In genomic region chr7:143057667-143058220, GRCm38 (mm10) we compare ENCODE assay signal across 10 mouse cellular contexts. TPM values are rescaled to one million over a fixed set of nuclear protein-coding genes. Genes with fewer than 3 reads are reported as not detected.
DNase-seq lines count a peak whose midpoint lies in the region; ATAC-seq and TF ChIP-seq lines count a peak whose summit lies in the region.
"Had no signal": no experiment of that assay in that cellular context is flagged by ENCODE, and none has a peak within 500 bp of the region (broad histone marks: within the 10 kb centered on the region; RNA-seq: fewer than 3 reads in every experiment).

No protein-coding gene starts in this region.

- peak; percentile 73 for TF ChIP-seq EP300 in liver, postnatal 0 days (IDR thresholded peaks at IDR 0.05; ENCODE audit: low read depth)

- no peak overlapping the region; the same call in 1 of the 2 replicates for H3K4me2 ChIP-seq in hindbrain, embryonic 15.5 days
- no peak overlapping the region for H3K4me2 ChIP-seq in hindbrain, embryonic 12.5 days (replicated peaks)
- peak overlapping the region; percentile 94 for H3K4me2 ChIP-seq in heart, embryonic 16.5 days (ENCODE audit: low read depth, low read length)
- H3K4me2 ChIP-seq in liver, postnatal 0 days (ENCODE audit: low read depth, low read length) = peak overlapping the region; percentile 52

- no peak for DNase-seq in liver, postnatal 0 days
- DNase-seq in left cerebral cortex, adult 9 months (ENCODE audit: low spot score in 2 of 2) = no peak
- DNase-seq in left cerebral cortex, adult 18-20 months (ENCODE audit: low spot score in 2 of 2) = no peak
- DNase-seq in left cerebral cortex, adult 11 months (ENCODE audit: low spot score) = no peak
- DNase-seq: left cerebral cortex, postnatal 4 days; right cerebral cortex, postnatal 4 days had no signal

- H3K27ac ChIP-seq in hindbrain, embryonic 15.5 days (replicated peaks) = peak overlapping the region; percentile 35; the same call in 1 of the 2 replicates
- no peak overlapping the region for H3K27ac ChIP-seq in hindbrain, embryonic 12.5 days
- H3K27ac ChIP-seq in bone marrow, adult 2 months (ENCODE audit: control insufficient read depth, insufficient read depth, low read depth, low read length, poor library complexity) = peak overlapping the region; percentile 37
- H3K27ac ChIP-seq in heart, embryonic 16.5 days (ENCODE audit: low read length) = peak overlapping the region; percentile 99
- peak overlapping the region; percentile 79 for H3K27ac ChIP-seq in liver, postnatal 0 days (ENCODE audit: low read depth)

- no peaks in the 10 kb centered on the region for H3K27me3 ChIP-seq in hindbrain, embryonic 15.5 days
- no peaks in the 10 kb centered on the region for H3K27me3 ChIP-seq in hindbrain, embryonic 12.5 days
- no peaks in the 10 kb centered on the region for H3K27me3 ChIP-seq in heart, embryonic 16.5 days (ENCODE audit: control insufficient read depth, insufficient read depth, low read length)
- H3K27me3 ChIP-seq in liver, postnatal 0 days (ENCODE audit: insufficient read depth, low read length) = no peaks in the 10 kb centered on the region

- H3K4me3 ChIP-seq in hindbrain, embryonic 15.5 days = no peak overlapping the region
- H3K4me3 ChIP-seq in hindbrain, embryonic 12.5 days = no peak overlapping the region
- no peak overlapping the region for H3K4me3 ChIP-seq in bone marrow, adult 2 months (replicated peaks; ENCODE audit: control insufficient read depth, low read depth, low read length)
- peak overlapping the region; percentile 13 for H3K4me3 ChIP-seq in heart, embryonic 16.5 days (ENCODE audit: low read length)
- no peak overlapping the region for H3K4me3 ChIP-seq in liver, postnatal 0 days (ENCODE audit: low read depth, low read length)

- no peak for ATAC-seq in hindbrain, embryonic 15.5 days (ENCODE audit: low FRiP score, low read depth)
- no peak for ATAC-seq in hindbrain, embryonic 12.5 days (ENCODE audit: low FRiP score)
- no peak for ATAC-seq in heart, embryonic 16.5 days (replicated peaks; ENCODE audit: extremely low read depth, insufficient read depth, low FRiP score)
- ATAC-seq in liver, postnatal 0 days = peak; percentile 16

- no peaks in the 10 kb centered on the region for H3K9me3 ChIP-seq in hindbrain, embryonic 15.5 days
- H3K9me3 ChIP-seq in hindbrain, embryonic 12.5 days (replicated peaks) = no peaks in the 10 kb centered on the region
- no peaks in the 10 kb centered on the region for H3K9me3 ChIP-seq in heart, embryonic 16.5 days (replicated peaks; ENCODE audit: control insufficient read depth, low read length)
- H3K9me3 ChIP-seq in liver, postnatal 0 days (ENCODE audit: low read length) = no peaks in the 10 kb centered on the region

- WGBS in hindbrain, embryonic 15.5 days = 90% methylated on average over 9 of the region's 9 CpGs
- 84% methylated on average over 9 of the region's 9 CpGs for WGBS in hindbrain, embryonic 12.5 days
- WGBS in bone marrow, adult 2 months = 42% methylated on average over 9 of the region's 9 CpGs
- WGBS in heart, embryonic 16.5 days = 18% methylated on average over 9 of the region's 9 CpGs
- 11% methylated on average over 9 of the region's 9 CpGs for WGBS in liver, postnatal 0 days (ENCODE audit: insufficient replicate concordance)

- no peak for TF ChIP-seq CTCF in bone marrow, adult 2 months (IDR thresholded peaks at IDR 0.05; ENCODE audit: control insufficient read depth, insufficient read depth, low read length)
- no peak for TF ChIP-seq CTCF in liver, postnatal 0 days (IDR thresholded peaks at IDR 0.05; ENCODE audit: low read depth)

- H3K9ac ChIP-seq in hindbrain, embryonic 15.5 days = no peak overlapping the region
- no peak overlapping the region for H3K9ac ChIP-seq in hindbrain, embryonic 12.5 days
- peak overlapping the region; percentile 69 for H3K9ac ChIP-seq in heart, embryonic 16.5 days (ENCODE audit: low read length)
- H3K9ac ChIP-seq in liver, postnatal 0 days (replicated peaks) = no peak overlapping the region; the same call in 1 of the 2 replicates

- TF ChIP-seq POLR2A in bone marrow, adult 2 months (IDR thresholded peaks at IDR 0.05; ENCODE audit: borderline replicate concordance, control insufficient read depth, low read depth, low read length) = no peak

- peaks cover 69% of the 10 kb centered on the region for H3K4me1 ChIP-seq in hindbrain, embryonic 15.5 days (replicated peaks)
- H3K4me1 ChIP-seq in hindbrain, embryonic 12.5 days = peaks cover 38% of the 10 kb centered on the region
- peaks cover 18% of the 10 kb centered on the region for H3K4me1 ChIP-seq in bone marrow, adult 2 months (ENCODE audit: control insufficient read depth, insufficient read depth, low read length)
- peaks cover 74% of the 10 kb centered on the region for H3K4me1 ChIP-seq in heart, embryonic 16.5 days (ENCODE audit: control insufficient read depth, insufficient read depth, low read length)
- H3K4me1 ChIP-seq in liver, postnatal 0 days (ENCODE audit: insufficient read depth) = peaks cover 67% of the 10 kb centered on the region

- H3K36me3 ChIP-seq in hindbrain, embryonic 15.5 days = peaks cover 9% of the 10 kb centered on the region; the same call in 1 of the 2 replicates
- peaks cover 14% of the 10 kb centered on the region for H3K36me3 ChIP-seq in hindbrain, embryonic 12.5 days
- peaks cover 20% of the 10 kb centered on the region for H3K36me3 ChIP-seq in heart, embryonic 16.5 days (ENCODE audit: control insufficient read depth, insufficient read depth)
- peaks cover 16% of the 10 kb centered on the region for H3K36me3 ChIP-seq in liver, postnatal 0 days (replicated peaks; ENCODE audit: insufficient read depth, low read length)

RNA-seq across cellular contexts. Expression of gene Cd81, which starts 5.2 kb away (rescaled TPM):
- polyA plus RNA-seq in hindbrain, embryonic 15.5 days (2015; fragmentation: Nextera tagmentation; extraction: Ambion mirVana) = 439 and 445 TPM in 2 replicates
- polyA plus RNA-seq in hindbrain, embryonic 12.5 days (2016; fragmentation: Nextera tagmentation; extraction: Ambion mirVana) = 251 and 261 TPM in 2 replicates
- 51.9 and 92.5 TPM in 2 replicates for polyA plus RNA-seq in bone marrow, adult 2 months (2011; ENCODE audit: insufficient read depth, insufficient read length, low replicate concordance, missing spikeins)
- polyA plus RNA-seq in heart, embryonic 16.5 days (2015; fragmentation: Nextera tagmentation; extraction: Ambion mirVana) = 878 and 900 TPM in 2 replicates
- 213 and 231 TPM in 2 replicates for polyA plus RNA-seq in liver, postnatal 0 days (2015; fragmentation: Nextera tagmentation; extraction: Ambion mirVana)
- 100 to 1,000 TPM; 388 to 392 TPM for total RNA-seq in left cerebral cortex, adult 18-20 months (2021)

RNA-seq across cellular contexts. Expression of gene Tssc4, which starts 11.3 kb away (rescaled TPM):
- 94.1 and 99.2 TPM in 2 replicates for polyA plus RNA-seq in hindbrain, embryonic 15.5 days (2015; fragmentation: Nextera tagmentation; extraction: Ambion mirVana)
- 83.3 and 88.7 TPM in 2 replicates for polyA plus RNA-seq in hindbrain, embryonic 12.5 days (2016; fragmentation: Nextera tagmentation; extraction: Ambion mirVana)
- 35.9 and 48.2 TPM in 2 replicates for polyA plus RNA-seq in bone marrow, adult 2 months (2011; ENCODE audit: insufficient read depth, insufficient read length, low replicate concordance, missing spikeins)
- polyA plus RNA-seq in heart, embryonic 16.5 days (2015; fragmentation: Nextera tagmentation; extraction: Ambion mirVana) = 59.2 and 61.5 TPM in 2 replicates
- 24.1 and 25.2 TPM in 2 replicates for polyA plus RNA-seq in liver, postnatal 0 days (2015; fragmentation: Nextera tagmentation; extraction: Ambion mirVana)
- 10 to 100 TPM; 37.8 to 39.6 TPM for total RNA-seq in left cerebral cortex, adult 18-20 months (2021)

RNA-seq across cellular contexts. Expression of gene Trpm5, which starts 36.7 kb away (rescaled TPM):
- 1.8 and 2.7 TPM in 2 replicates for polyA plus RNA-seq in hindbrain, embryonic 15.5 days (2015; fragmentation: Nextera tagmentation; extraction: Ambion mirVana)
- 3.1 and 3.4 TPM in 2 replicates for polyA plus RNA-seq in hindbrain, embryonic 12.5 days (2016; fragmentation: Nextera tagmentation; extraction: Ambion mirVana)
- polyA plus RNA-seq in bone marrow, adult 2 months (2011; ENCODE audit: insufficient read depth, insufficient read length, low replicate concordance, missing spikeins) = not detected in 2 replicates
- 3.1 and 3.7 TPM in 2 replicates for polyA plus RNA-seq in heart, embryonic 16.5 days (2015; fragmentation: Nextera tagmentation; extraction: Ambion mirVana)
- polyA plus RNA-seq in liver, postnatal 0 days (2015; fragmentation: Nextera tagmentation; extraction: Ambion mirVana) = 0.13 and 0.42 TPM in 2 replicates
- total RNA-seq in left cerebral cortex, adult 18-20 months (2021) = not detected

RNA-seq across cellular contexts. Expression of gene Kcnq1, which starts 48.4 kb away (rescaled TPM):
- polyA plus RNA-seq in hindbrain, embryonic 15.5 days (2015; fragmentation: Nextera tagmentation; extraction: Ambion mirVana) = 1.1 and 1.5 TPM in 2 replicates
- polyA plus RNA-seq in hindbrain, embryonic 12.5 days (2016; fragmentation: Nextera tagmentation; extraction: Ambion mirVana) = 1.0 and 2.0 TPM in 2 replicates
- polyA plus RNA-seq in bone marrow, adult 2 months (2011; ENCODE audit: insufficient read depth, insufficient read length, low replicate concordance, missing spikeins) = 1.3 TPM in 1 of 2 replicates, not detected in the other
- 34.6 and 34.9 TPM in 2 replicates for polyA plus RNA-seq in heart, embryonic 16.5 days (2015; fragmentation: Nextera tagmentation; extraction: Ambion mirVana)
- polyA plus RNA-seq in liver, postnatal 0 days (2015; fragmentation: Nextera tagmentation; extraction: Ambion mirVana) = 0.37 and 0.63 TPM in 2 replicates
- total RNA-seq in left cerebral cortex, adult 18-20 months (2021) = under 1 TPM; 0.30 to 0.54 TPM

RNA-seq across cellular contexts. Expression of gene Tspan32, which starts 52.9 kb away (rescaled TPM):
- 0.31 and 1.00 TPM in 2 replicates for polyA plus RNA-seq in hindbrain, embryonic 15.5 days (2015; fragmentation: Nextera tagmentation; extraction: Ambion mirVana)
- 2.2 and 2.8 TPM in 2 replicates for polyA plus RNA-seq in hindbrain, embryonic 12.5 days (2016; fragmentation: Nextera tagmentation; extraction: Ambion mirVana)
- 98.0 and 152 TPM in 2 replicates for polyA plus RNA-seq in bone marrow, adult 2 months (2011; ENCODE audit: insufficient read depth, insufficient read length, low replicate concordance, missing spikeins)
- 2.5 and 2.9 TPM in 2 replicates for polyA plus RNA-seq in heart, embryonic 16.5 days (2015; fragmentation: Nextera tagmentation; extraction: Ambion mirVana)
- polyA plus RNA-seq in liver, postnatal 0 days (2015; fragmentation: Nextera tagmentation; extraction: Ambion mirVana) = 31.0 and 37.5 TPM in 2 replicates
- under 1 TPM in 1 of 2 experiments, not detected in 1; 0.44 TPM for total RNA-seq in left cerebral cortex, adult 18-20 months (2021)
- total RNA-seq: left cerebral cortex, postnatal 4 days had no signal

Comparison
In these comparisons a context has a peak if more than half of its experiments do, and no peak if none do; other contexts are left out.
1. H3K4me2 ChIP-seq: peak in heart, embryonic 16.5 days (single experiment) and liver, postnatal 0 days (single experiment); none in hindbrain, embryonic 15.5 days (single experiment) and hindbrain, embryonic 12.5 days (single experiment).